Mouse (Mus musculus): ENCODE measurements around the gene Epha5.

The Epha5 gene

GRCm38 (mm10) chr5:84298878-84299736 lies 118.1 kb downstream of the Epha5 start:
- DNase-seq = no peak

- no peak for DNase-seq
Observed at GRCm38 (mm10) chr5:84289429-84289977, 127.7 kb downstream of the Epha5 start.

GRCm38 (mm10) chr5:84281290-84282017 lies 135.7 kb downstream of the Epha5 start:
- DNase-seq = no peak

GRCm38 (mm10) chr5:84276996-84277395 lies 140.2 kb downstream of the Epha5 start:
- DNase-seq = no peak

GRCm38 (mm10) chr5:84265407-84265806 lies 151.8 kb downstream of the Epha5 start:
- no peak for DNase-seq

GRCm38 (mm10) chr5:84263999-84264398 lies 153.2 kb downstream of the Epha5 start:
- no peak for DNase-seq

GRCm38 (mm10) chr5:84229971-84230370 lies 187.2 kb downstream of the Epha5 start:
- DNase-seq = no peak

- DNase-seq = no peak
Observed at GRCm38 (mm10) chr5:84208609-84209008, 208.6 kb downstream of the Epha5 start.

- no peak for DNase-seq
Observed at GRCm38 (mm10) chr5:84193348-84193747, 223.8 kb downstream of the Epha5 start.

GRCm38 (mm10) chr5:84184189-84184588 lies 233.0 kb downstream of the Epha5 start:
- DNase-seq = no peak

GRCm38 (mm10) chr5:84153095-84153494 lies 264.1 kb downstream of the Epha5 start:
- no peak for DNase-seq

GRCm38 (mm10) chr5:84142138-84142537 lies 275.0 kb downstream of the Epha5 start:
- DNase-seq = no peak

- no peak for DNase-seq
Observed at GRCm38 (mm10) chr5:84095947-84096346, 321.2 kb downstream of the Epha5 start.

- DNase-seq = no peak
Observed at GRCm38 (mm10) chr5:84081321-84081720, 335.9 kb downstream of the Epha5 start.

- no peak for DNase-seq
Observed at GRCm38 (mm10) chr5:84070976-84071375, 346.2 kb downstream of the Epha5 start.

GRCm38 (mm10) chr5:84053880-84054279 lies 363.3 kb downstream of the Epha5 start:
- no peak for DNase-seq

GRCm38 (mm10) chr5:84037250-84037963 lies 379.8 kb downstream of the Epha5 start:
- DNase-seq = no peak
